Mouse (Mus musculus) limb, embryonic 14.5 days (tissue): ENCODE measurements at regions not wholly inside any gene's neighbourhood (a gene's known extent, or its start where the extent isn't known, plus 50 kb on each side); places are given as distances from the start of the nearest gene placed in this dataset.
A peak's percentile ranks its signal among the peaks of the same experiment; 100 is the strongest.

Experiments
- ATAC-seq: fragments of 200-750 bp; cut with Nextera tagmentation; 2 replicates; pipeline ENCODE4 v1.8.0; 2017; ENCODE audit warnings: low read depth, moderate number of reproducible peaks, moderate TSS enrichment; ENCODE audit not compliant: low FRiP score
- DNase-seq: peaks from one replicate; pipeline ENCODE4 v3.0.0-alpha.2; 2015; ENCODE audit warnings: low spot score
- H3K27ac ChIP-seq: fragments of 300-500 bp; sonication (generic); replicated peaks from 2 replicates; pipeline ENCODE4 v1.5.1; 2014; ENCODE audit warnings: low read depth, mild to moderate bottlenecking, low read length, moderate library complexity, mixed read lengths
- H3K27me3 ChIP-seq: fragments of 300-500 bp; sonication (generic); 2 replicates; pipeline ENCODE4 v1.6.1; 2014; ENCODE audit warnings: low read length, mixed read lengths; ENCODE audit not compliant: control insufficient read depth, insufficient read depth
- H3K36me3 ChIP-seq: fragments of 300-500 bp; sonication (generic); 2 replicates; pipeline ENCODE4 v1.6.1; 2014; ENCODE audit warnings: mild to moderate bottlenecking, low read length, moderate library complexity, mixed read lengths; ENCODE audit not compliant: control insufficient read depth, insufficient read depth
- H3K4me1 ChIP-seq: fragments of 300-500 bp; sonication (generic); 2 replicates; pipeline ENCODE4 v1.6.1; 2014; ENCODE audit warnings: antibody characterized with exemption, low read length, mixed read lengths; ENCODE audit not compliant: control insufficient read depth, insufficient read depth
- H3K4me2 ChIP-seq: fragments of 300-500 bp; sonication (generic); replicated peaks from 2 replicates; pipeline ENCODE4 v1.6.1; 2014; ENCODE audit warnings: low read depth, mild to moderate bottlenecking, low read length, moderate library complexity; ENCODE audit not compliant: severe bottlenecking
- H3K4me3 ChIP-seq: fragments of 300-500 bp; sonication (generic); replicated peaks from 2 replicates; pipeline ENCODE4 v1.5.1; 2014; ENCODE audit warnings: low read length
- H3K9ac ChIP-seq: fragments of 300-500 bp; sonication (generic); 2 replicates; pipeline ENCODE4 v1.6.1; 2014; ENCODE audit warnings: mild to moderate bottlenecking, low read depth, low read length, moderate library complexity; ENCODE audit not compliant: severe bottlenecking
- H3K9me3 ChIP-seq: fragments of 300-500 bp; sonication (generic); 2 replicates; pipeline ENCODE4 v1.6.1; 2016; ENCODE audit warnings: low read length; ENCODE audit not compliant: control insufficient read depth
- POLR2A ChIP-seq: fragments of 200-500 bp; IDR thresholded peaks from 2 replicates; pipeline ENCODE4 v1.8.0; 2012; ENCODE audit warnings: inconsistent platforms, mild to moderate bottlenecking, moderate library complexity, borderline replicate concordance; ENCODE audit not compliant: insufficient read depth, insufficient read length; ENCODE audit errors: extremely low read depth
- WGBS: fragments of 180-500 bp; shearing (Covaris S2); extraction: QIAGEN DNeasy Blood & Tissue Kit; methylation state at CpG from one replicate; pipeline ENCODE4 v1.1.7; 2014; 5-methylcytosine and 5-hydroxymethylcytosine counted together

GRCm38 (mm10) chr6:58752496-58752895, 78.8 kb upstream of the Herc3 start:
- no peak for DNase-seq
- H3K4me1 ChIP-seq, result no peaks in the 10 kb centered on the region
- no peak overlapping the region for H3K4me3 ChIP-seq
- no peaks in the 10 kb centered on the region for H3K27me3 ChIP-seq
- H3K27ac ChIP-seq, result no peak overlapping the region
- H3K9me3 ChIP-seq, result no peaks in the 10 kb centered on the region
- no peaks in the 10 kb centered on the region for H3K36me3 ChIP-seq
- TF ChIP-seq POLR2A, result no peak
- no peak overlapping the region for H3K9ac ChIP-seq
- no peak overlapping the region for H3K4me2 ChIP-seq
- ATAC-seq, result no peak
- WGBS, result 93% methylated on average over 4 of the region's 4 CpGs

DNA sequence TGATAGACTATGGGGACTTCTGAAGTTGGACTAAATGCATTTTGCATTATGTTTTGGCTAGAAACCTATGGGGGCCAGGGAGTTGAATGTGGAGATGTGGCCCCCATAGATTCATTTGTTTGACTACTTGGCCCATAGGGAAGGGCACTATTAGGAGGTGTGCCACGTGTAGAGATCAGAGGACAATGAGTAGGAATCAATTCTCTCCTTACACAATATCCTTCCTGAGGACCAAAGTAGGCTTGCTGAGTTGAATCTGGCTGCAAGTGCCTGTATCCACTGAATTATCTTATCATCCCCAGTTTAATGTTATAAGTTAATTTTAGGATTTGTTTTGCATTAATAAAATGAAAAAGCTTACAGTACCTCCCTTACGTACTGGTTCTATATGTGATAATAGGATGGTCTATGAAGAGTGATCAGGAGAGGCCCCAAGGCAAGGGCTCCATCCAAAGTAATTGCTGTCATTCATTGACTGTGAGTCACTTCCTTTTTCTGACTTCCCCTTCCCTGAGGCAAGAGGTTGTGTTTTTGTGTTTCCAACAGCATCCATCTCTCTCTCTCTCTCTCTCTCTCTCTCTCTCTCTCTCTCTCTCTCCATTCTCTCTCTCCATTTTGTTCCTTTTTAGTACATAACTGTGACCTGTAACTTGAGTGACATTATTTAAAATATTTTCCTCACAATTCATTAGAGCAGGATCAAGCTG, 74.8 kb upstream of the Herc3 start:
- 70% methylated on average over 2 of the region's 2 CpGs for WGBS
- DNase-seq, result no peak
- no peak overlapping the region for H3K9ac ChIP-seq
- no peak for ATAC-seq
- H3K27ac ChIP-seq, result no peak overlapping the region
- H3K36me3 ChIP-seq, result no peaks in the 10 kb centered on the region
- H3K27me3 ChIP-seq, result no peaks in the 10 kb centered on the region
- no peaks in the 10 kb centered on the region for H3K4me1 ChIP-seq
- no peaks in the 10 kb centered on the region for H3K9me3 ChIP-seq
- H3K4me2 ChIP-seq, result no peak overlapping the region
- no peak for TF ChIP-seq POLR2A
- H3K4me3 ChIP-seq, result no peak overlapping the region

- Histone ChIP-seq H3K4me1 (no peaks in the 10 kb centered on the region), H3K36me3 (no peaks in the 10 kb centered on the region), H3K27ac (no peak overlapping the region), H3K9ac (no peak overlapping the region), H3K27me3 (no peaks in the 10 kb centered on the region), H3K4me3 (no peak overlapping the region), H3K9me3 (no peaks in the 10 kb centered on the region), H3K4me2 (no peak overlapping the region)
- ATAC-seq, result no peak
- no peak for TF ChIP-seq POLR2A
- 83% methylated on average over 4 of the region's 4 CpGs for WGBS
- no peak for DNase-seq
These were observed 73.9 kb upstream of the Herc3 start for GRCm38 (mm10) chr6:58757339-58757738.

- H3K4me2 ChIP-seq, result no peak overlapping the region
- ATAC-seq, result no peak
- WGBS, result 24% methylated on average over 8 of the region's 8 CpGs
These were observed 60.5 kb upstream of the Herc3 start for GRCm38 (mm10) chr6:58770654-58771218.

GRCm38 (mm10) chr6:58772014-58772413, 59.3 kb upstream of the Herc3 start:
- Histone ChIP-seq H3K4me3 (no peak overlapping the region), H3K9me3 (no peaks in the 10 kb centered on the region), H3K4me1 (no peaks in the 10 kb centered on the region), H3K36me3 (no peaks in the 10 kb centered on the region), H3K4me2 (no peak overlapping the region), H3K27ac (no peak overlapping the region), H3K9ac (no peak overlapping the region), H3K27me3 (no peaks in the 10 kb centered on the region)
- TF ChIP-seq POLR2A, result no peak
- DNase-seq (peak; percentile 23), ATAC-seq (no peak)
- WGBS, result 0% methylated on average over 1 of the region's 1 CpGs

More at GRCm38 (mm10) chr6:58770654-58771218, 60.5 kb upstream of the Herc3 start:
- Histone ChIP-seq H3K9me3 (no peaks in the 10 kb centered on the region), H3K27me3 (no peaks in the 10 kb centered on the region), H3K4me1 (no peaks in the 10 kb centered on the region), H3K36me3 (no peaks in the 10 kb centered on the region), H3K9ac (no peak overlapping the region), H3K4me3 (no peak overlapping the region), H3K27ac (no peak overlapping the region)
- peak; percentile 60 for DNase-seq
- no peak for TF ChIP-seq POLR2A
